Mouse (Mus musculus) lung, embryonic 16.5 days (tissue): ENCODE data around the gene Unc5a. TPM values are rescaled to one million over a fixed set of nuclear protein-coding genes. Genes with fewer than 3 reads are reported as not detected.

Experiments
- ATAC-seq: fragments of 200-750 bp; cut with Nextera tagmentation; 2 replicates; pipeline ENCODE4 v1.8.0; 2017; ENCODE audit warnings: low read depth, mild to moderate bottlenecking, moderate library complexity
- H3K27ac ChIP-seq: fragments of 300-500 bp; sonication (generic); 2 replicates; pipeline ENCODE4 v1.5.1; 2014; ENCODE audit warnings: mild to moderate bottlenecking, control low read depth, low read length
- H3K27me3 ChIP-seq: fragments of 300-500 bp; sonication (generic); 2 replicates; pipeline ENCODE4 v1.6.1; 2014; ENCODE audit warnings: low read depth, low read length, mixed read lengths; ENCODE audit not compliant: control insufficient read depth, insufficient read depth
- H3K36me3 ChIP-seq: fragments of 300-500 bp; sonication (generic); 2 replicates; pipeline ENCODE4 v1.6.1; 2014; ENCODE audit warnings: low read length; ENCODE audit not compliant: control insufficient read depth, insufficient read depth
- H3K4me1 ChIP-seq: fragments of 300-500 bp; sonication (generic); replicated peaks from 2 replicates; pipeline ENCODE4 v1.6.1; 2014; ENCODE audit warnings: low read length, mixed read lengths; ENCODE audit not compliant: control insufficient read depth, insufficient read depth
- H3K4me2 ChIP-seq: fragments of 300-500 bp; sonication (generic); 2 replicates; pipeline ENCODE4 v1.6.1; 2014; ENCODE audit warnings: low read depth, low read length, control low read depth
- H3K4me3 ChIP-seq: fragments of 300-500 bp; sonication (generic); 2 replicates; pipeline ENCODE4 v1.5.1; 2014; ENCODE audit warnings: mild to moderate bottlenecking, low read length, control low read depth
- H3K9ac ChIP-seq: fragments of 300-500 bp; sonication (generic); 2 replicates; pipeline ENCODE4 v1.6.1; 2014; ENCODE audit warnings: low read length, control low read depth
- H3K9me3 ChIP-seq: fragments of 300-500 bp; sonication (generic); 2 replicates; pipeline ENCODE4 v1.6.1; 2016; ENCODE audit warnings: low read length; ENCODE audit not compliant: control insufficient read depth
- WGBS: fragments of 180-500 bp; shearing (Covaris S2); extraction: QIAGEN DNeasy Blood & Tissue Kit; methylation state at CpG from one replicate; pipeline ENCODE4 v1.1.7; 2014; 5-methylcytosine and 5-hydroxymethylcytosine counted together
- polyA plus RNA-seq: library from polyadenylated mRNA; unstranded; fragments of >200 nt; fragmentation: Nextera tagmentation; extraction: Ambion mirVana; gene quantifications from 2 replicates; pipeline ENCODE4 v1.2.1, GENCODE M21; 2015

The Unc5a gene
- polyA plus RNA-seq, 1 experiment from 2014 or later: 4.3 TPM

GRCm38 (mm10) chr13:54965256-54965655, 16.0 kb downstream of the Unc5a start:
- Histone ChIP-seq H3K9ac (no peak overlapping the region), H3K4me3 (no peak overlapping the region), H3K27me3 (no peaks in the 10 kb centered on the region), H3K36me3 (no peaks in the 10 kb centered on the region), H3K27ac (no peak overlapping the region), H3K9me3 (no peaks in the 10 kb centered on the region), H3K4me2 (no peak overlapping the region), H3K4me1 (no peaks in the 10 kb centered on the region)
- WGBS: 86% methylated on average over 6 of the region's 6 CpGs
- ATAC-seq: no peak

- Histone ChIP-seq H3K9me3 (no peaks in the 10 kb centered on the region), H3K9ac (no peak overlapping the region), H3K27ac (no peak overlapping the region), H3K27me3 (no peaks in the 10 kb centered on the region), H3K36me3 (no peaks in the 10 kb centered on the region), H3K4me2 (no peak overlapping the region), H3K4me1 (no peaks in the 10 kb centered on the region), H3K4me3 (no peak overlapping the region)
- 74% methylated on average over 11 of the region's 11 CpGs for WGBS
- ATAC-seq: no peak
These were observed 18.3 kb downstream of the Unc5a start for GRCm38 (mm10) chr13:54967501-54967900.

GRCm38 (mm10) chr13:54968636-54969035, 19.4 kb downstream of the Unc5a start:
- Histone ChIP-seq H3K36me3 (no peaks in the 10 kb centered on the region), H3K27me3 (no peaks in the 10 kb centered on the region), H3K4me2 (no peak overlapping the region), H3K4me3 (no peak overlapping the region), H3K4me1 (no peaks in the 10 kb centered on the region), H3K27ac (no peak overlapping the region), H3K9ac (no peak overlapping the region), H3K9me3 (no peaks in the 10 kb centered on the region)
- 58% methylated on average over 5 of the region's 5 CpGs for WGBS
- ATAC-seq: no peak

DNA sequence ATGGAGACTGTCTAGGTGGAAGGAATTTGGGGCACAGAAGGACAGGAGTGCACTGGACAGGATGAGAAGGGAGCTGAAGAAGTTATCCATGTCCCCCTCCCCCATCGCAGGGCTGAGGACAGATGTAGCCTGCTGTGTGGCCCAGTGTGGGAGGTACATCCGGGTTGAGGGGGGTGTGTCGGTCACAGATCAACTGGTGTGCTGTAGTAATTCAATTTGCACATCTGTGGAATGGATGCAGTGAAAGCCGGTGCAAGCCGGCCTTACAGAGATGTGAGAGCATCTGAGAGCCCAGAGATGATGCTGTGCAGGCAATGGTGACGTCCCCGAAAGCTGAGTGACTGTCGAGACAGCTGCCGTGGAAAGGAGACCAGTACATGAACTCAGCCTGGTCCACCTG, 20.3 kb downstream of the Unc5a start:
- Histone ChIP-seq H3K4me2 (no peak overlapping the region), H3K9ac (no peak overlapping the region), H3K9me3 (no peaks in the 10 kb centered on the region), H3K4me1 (no peaks in the 10 kb centered on the region), H3K27ac (no peak overlapping the region), H3K4me3 (no peak overlapping the region), H3K36me3 (no peaks in the 10 kb centered on the region), H3K27me3 (no peaks in the 10 kb centered on the region)
- 49% methylated on average over 9 of the region's 9 CpGs for WGBS
- no peak for ATAC-seq

- H3K27ac ChIP-seq: no peak overlapping the region
- no peak overlapping the region for H3K9ac ChIP-seq
- H3K36me3 ChIP-seq: no peaks in the 10 kb centered on the region
- no peak for ATAC-seq
- H3K4me3 ChIP-seq: no peak overlapping the region
- H3K9me3 ChIP-seq: no peaks in the 10 kb centered on the region
- H3K27me3 ChIP-seq: no peaks in the 10 kb centered on the region
- no peak overlapping the region for H3K4me2 ChIP-seq
- H3K4me1 ChIP-seq: no peaks in the 10 kb centered on the region
- WGBS: 34% methylated on average over 14 of the region's 14 CpGs
These were observed 21.5 kb downstream of the Unc5a start for GRCm38 (mm10) chr13:54970521-54971247.

DNA sequence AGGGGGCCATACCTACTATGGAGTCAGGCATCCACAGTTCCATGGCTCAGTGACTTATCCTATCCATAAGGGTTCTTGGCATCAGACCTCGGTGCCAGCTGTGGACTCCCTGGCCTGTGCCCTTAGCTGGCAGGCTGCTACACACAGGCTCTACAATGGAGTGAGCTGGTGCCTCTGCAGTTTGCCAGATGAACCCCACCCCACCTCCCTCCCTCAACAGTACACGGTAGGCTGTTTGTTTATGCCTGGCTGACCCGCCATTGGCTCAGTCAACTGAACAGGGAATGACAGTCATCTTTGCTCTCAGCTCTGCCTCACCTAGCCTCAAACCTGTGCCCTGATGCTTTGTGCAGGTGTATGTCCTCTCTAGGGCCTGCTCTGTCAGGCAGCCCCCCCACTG, 26.3 kb downstream of the Unc5a start:
- Histone ChIP-seq H3K4me1 (peaks cover 4% of the 10 kb centered on the region; the same call in 1 of the 2 replicates), H3K9ac (no peak overlapping the region), H3K27ac (no peak overlapping the region), H3K27me3 (no peaks in the 10 kb centered on the region), H3K4me2 (no peak overlapping the region), H3K36me3 (no peaks in the 10 kb centered on the region), H3K4me3 (no peak overlapping the region), H3K9me3 (no peaks in the 10 kb centered on the region)
- ATAC-seq: no peak
- 46% methylated on average over 3 of the region's 3 CpGs for WGBS

DNA sequence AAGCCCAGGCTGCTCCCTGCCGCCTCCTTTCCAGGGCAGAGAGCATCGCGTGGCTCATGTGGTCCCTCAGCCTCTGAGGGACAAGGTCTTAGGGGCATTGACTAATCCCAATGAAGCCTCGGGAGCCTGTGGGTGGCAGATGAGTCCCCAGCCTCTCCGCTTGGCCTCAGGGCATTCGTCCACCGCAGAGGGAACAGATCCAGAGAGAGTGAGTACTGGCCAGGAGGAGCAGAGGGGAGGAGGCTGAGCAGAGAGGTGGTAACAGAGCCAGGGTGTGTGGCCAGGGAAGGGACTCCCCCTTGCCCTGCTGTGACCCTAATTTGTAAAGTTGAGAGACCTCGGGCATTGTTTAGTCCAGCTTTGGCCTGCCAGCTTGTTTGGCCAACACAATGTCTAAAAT, 29.6 kb downstream of the Unc5a start:
- 50% methylated on average over 8 of the region's 8 CpGs for WGBS
- Histone ChIP-seq H3K9me3 (no peaks in the 10 kb centered on the region), H3K36me3 (no peaks in the 10 kb centered on the region), H3K9ac (no peak overlapping the region), H3K4me1 (peaks cover 4% of the 10 kb centered on the region; the same call in 1 of the 2 replicates), H3K4me3 (no peak overlapping the region), H3K27ac (no peak overlapping the region), H3K27me3 (no peaks in the 10 kb centered on the region), H3K4me2 (no peak overlapping the region)
- ATAC-seq: no peak; the same call in 1 of the 2 replicates

DNA sequence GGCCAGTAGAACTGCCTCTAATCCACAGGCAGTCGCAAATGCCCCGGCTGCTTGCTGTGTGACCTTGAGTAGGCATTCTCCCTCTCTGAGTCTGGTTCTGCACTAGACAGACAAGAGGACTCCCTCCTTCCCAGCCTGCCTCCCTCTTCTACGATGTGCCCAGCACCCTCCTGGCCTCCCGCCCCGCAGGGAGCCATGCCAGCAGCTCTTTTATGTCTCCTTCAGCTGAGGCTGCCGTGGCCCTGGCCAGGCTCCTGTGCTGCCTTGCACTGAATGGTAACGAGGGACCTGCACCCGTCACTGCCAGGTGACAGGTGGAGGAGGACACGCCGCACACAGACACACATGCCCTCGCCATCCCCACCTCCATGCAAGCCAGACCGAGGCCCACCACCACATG, 31.7 kb downstream of the Unc5a start:
- Histone ChIP-seq H3K4me2 (no peak overlapping the region), H3K9ac (no peak overlapping the region), H3K27me3 (no peaks in the 10 kb centered on the region), H3K4me3 (no peak overlapping the region), H3K36me3 (no peaks in the 10 kb centered on the region), H3K4me1 (peaks cover 4% of the 10 kb centered on the region; the same call in 1 of the 2 replicates), H3K27ac (no peak overlapping the region), H3K9me3 (no peaks in the 10 kb centered on the region)
- 74% methylated on average over 12 of the region's 12 CpGs for WGBS
- ATAC-seq: no peak

- Histone ChIP-seq H3K27ac (no peak overlapping the region), H3K27me3 (no peaks in the 10 kb centered on the region), H3K9ac (no peak overlapping the region), H3K4me1 (peaks cover 4% of the 10 kb centered on the region; the same call in 1 of the 2 replicates), H3K9me3 (no peaks in the 10 kb centered on the region), H3K36me3 (no peaks in the 10 kb centered on the region), H3K4me2 (no peak overlapping the region), H3K4me3 (no peak overlapping the region)
- WGBS: 55% methylated on average over 8 of the region's 8 CpGs
- no peak for ATAC-seq
These were observed 33.8 kb downstream of the Unc5a start for GRCm38 (mm10) chr13:54983001-54983400.
